Mouse (Mus musculus) myocyte (in vitro differentiated cells): ENCODE results near the gene Letm1. TPM values are rescaled to one million over a fixed set of nuclear protein-coding genes. Genes with fewer than 3 reads are reported as not detected.

Experiments
- H3K27me3 ChIP-seq: one replicate; pipeline ENCODE4 v1.6.1; 2011; ENCODE audit not compliant: control insufficient read depth, insufficient read depth, insufficient read length
- H3K36me3 ChIP-seq: one replicate; pipeline ENCODE4 v1.6.1; 2011; ENCODE audit not compliant: control insufficient read depth, insufficient read depth
- H3K4me2 ChIP-seq: one replicate; pipeline ENCODE4 v1.6.1; 2011; ENCODE audit warnings: low read depth, control low read depth
- H3K4me3 ChIP-seq: one replicate; pipeline ENCODE4 v1.5.1; 2011; ENCODE audit warnings: mild to moderate bottlenecking, control low read depth, moderate library complexity
- H3K79me2 ChIP-seq: one replicate; pipeline ENCODE4 v1.6.1; 2011; ENCODE audit not compliant: control insufficient read depth, insufficient read depth
- H3ac ChIP-seq: one replicate; pipeline ENCODE4 v1.6.1; 2011; ENCODE audit not compliant: control insufficient read depth, insufficient read length
- CEBPB ChIP-seq: IDR thresholded peaks from 2 replicates; pipeline ENCODE4 v1.6.1; 2011; ENCODE audit warnings: mild to moderate bottlenecking, moderate library complexity; ENCODE audit not compliant: poor library complexity, insufficient read depth, severe bottlenecking
- E2F4 ChIP-seq: IDR thresholded peaks from one replicate; pipeline ENCODE4 v1.6.1; 2011; ENCODE audit warnings: mild to moderate bottlenecking, control low read depth, moderate library complexity; ENCODE audit not compliant: insufficient read depth
- MAX ChIP-seq: IDR thresholded peaks from one replicate; pipeline ENCODE4 v1.6.1; 2011; ENCODE audit warnings: low read depth, mild to moderate bottlenecking, control low read depth
- MYOD1 ChIP-seq, 3 experiments: IDR thresholded peaks; one replicate each; pipeline ENCODE4 v1.6.1; 2011; ENCODE audit warnings: control low read depth in 2 of 3, low read depth in 2 of 3, mild to moderate bottlenecking in 2 of 3, moderate library complexity in 1 of 3; ENCODE audit not compliant: insufficient read length in 2 of 3, control insufficient read depth in 1 of 3
- MYOG ChIP-seq, 3 experiments: IDR thresholded peaks; one replicate each; pipeline ENCODE4 v1.6.1; 2011; ENCODE audit warnings: control low read depth in 2 of 3, low read depth in 2 of 3, mild to moderate bottlenecking in 2 of 3; ENCODE audit not compliant: insufficient read length in 2 of 3, control insufficient read depth in 1 of 3, insufficient read depth in 1 of 3
- POLR2A ChIP-seq: IDR thresholded peaks from one replicate; pipeline ENCODE4 v1.6.1; 2011; ENCODE audit warnings: low read depth, mild to moderate bottlenecking, control low read depth, moderate library complexity; ENCODE audit not compliant: insufficient read length
- POLR2AphosphoS2 ChIP-seq: IDR thresholded peaks from one replicate; pipeline ENCODE4 v1.6.1; 2011; ENCODE audit warnings: low read depth, control low read depth; ENCODE audit not compliant: insufficient read length
- REST ChIP-seq: IDR thresholded peaks from one replicate; pipeline ENCODE4 v1.6.1; 2011; ENCODE audit warnings: mild to moderate bottlenecking, control low read depth, moderate library complexity; ENCODE audit not compliant: insufficient read depth, insufficient read length
- SRF ChIP-seq: IDR thresholded peaks from one replicate; pipeline ENCODE4 v1.6.1; 2011; ENCODE audit warnings: low read depth; ENCODE audit not compliant: control insufficient read depth, insufficient read length
- TCF12 ChIP-seq: IDR thresholded peaks from one replicate; pipeline ENCODE4 v1.6.1; 2011; ENCODE audit warnings: mild to moderate bottlenecking, control low read depth; ENCODE audit not compliant: poor library complexity, insufficient read depth, severe bottlenecking
- TCF3 ChIP-seq: IDR thresholded peaks from one replicate; pipeline ENCODE4 v1.6.1; 2011; ENCODE audit warnings: low read depth, control low read depth; ENCODE audit not compliant: insufficient read length
- USF1 ChIP-seq: IDR thresholded peaks from one replicate; pipeline ENCODE4 v1.6.1; 2011; ENCODE audit warnings: low read depth, mild to moderate bottlenecking, control low read depth, moderate library complexity
- polyA plus RNA-seq: library from polyadenylated mRNA; unstranded; fragments of >200 nt; fragmentation: generic; extraction: Trizol; gene quantifications from one replicate; pipeline ENCODE4 v1.2.1, GENCODE M21; 2012; ENCODE audit warnings: missing spikeins

Gene Letm1
- polyA plus RNA-seq, 1 experiment, result 29.2 TPM

- H3ac ChIP-seq, result no peak overlapping the region
- peaks cover 68% of the 10 kb centered on the region for H3K27me3 ChIP-seq
- H3K4me2 ChIP-seq, result no peak overlapping the region
- no peaks in the 10 kb centered on the region for H3K79me2 ChIP-seq
- no peak overlapping the region for H3K4me3 ChIP-seq
- no peak for TF ChIP-seq USF1
- TF ChIP-seq POLR2A, result no peak
- TF ChIP-seq MYOD1 (IDR thresholded peaks at IDR 0.05; ENCODE audit: control insufficient read depth in 1 of 3, insufficient read length in 2 of 3, low read depth in 2 of 3), result no peak
- no peak for TF ChIP-seq MAX
- no peaks in the 10 kb centered on the region for H3K36me3 ChIP-seq
Measured at GRCm38 (mm10) chr5:33701832-33702231, 80.8 kb downstream of the Letm1 start.

DNA sequence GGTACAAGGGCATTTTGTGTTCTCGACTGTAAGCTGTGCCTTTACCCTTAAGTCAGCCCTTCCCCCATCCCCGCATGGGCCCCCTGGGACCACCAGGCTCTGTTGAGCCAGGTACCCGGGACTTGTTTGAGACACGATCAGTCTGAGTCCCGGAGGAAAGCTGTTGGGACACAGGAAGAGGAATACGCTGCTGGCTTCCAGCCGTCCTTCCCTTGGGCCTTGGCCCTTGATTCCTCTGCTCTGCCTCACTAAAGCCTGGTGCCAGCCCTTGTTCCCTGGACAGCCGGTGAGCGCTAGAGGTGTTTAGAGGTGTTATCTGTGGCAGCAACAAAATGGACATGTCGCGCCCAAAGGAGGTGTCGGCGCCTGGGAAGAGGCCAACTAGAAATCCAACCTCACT, 82.6 kb downstream of the Letm1 start:
- no peak for TF ChIP-seq TCF3
- no peak for TF ChIP-seq MYOG (IDR thresholded peaks at IDR 0.05; ENCODE audit: control insufficient read depth in 1 of 3, insufficient read depth in 1 of 3, insufficient read length in 2 of 3, low read depth in 2 of 3)
- TF ChIP-seq POLR2AphosphoS2, result no peak
- TF ChIP-seq CEBPB, result no peak
- TF ChIP-seq MAX, result no peak
- no peak for TF ChIP-seq TCF12
- no peak for TF ChIP-seq REST
- no peak for TF ChIP-seq POLR2A
- TF ChIP-seq E2F4, result no peak
- no peak for TF ChIP-seq USF1
- no peak for TF ChIP-seq SRF
- TF ChIP-seq MYOD1 (IDR thresholded peaks at IDR 0.05; ENCODE audit: control insufficient read depth in 1 of 3, insufficient read length in 2 of 3, low read depth in 2 of 3), result no peak
- H3K79me2 ChIP-seq, result no peaks in the 10 kb centered on the region
- no peaks in the 10 kb centered on the region for H3K36me3 ChIP-seq
- peaks cover 68% of the 10 kb centered on the region for H3K27me3 ChIP-seq
- H3K4me2 ChIP-seq, result no peak overlapping the region
- H3K4me3 ChIP-seq, result no peak overlapping the region
- H3ac ChIP-seq, result no peak overlapping the region

DNA sequence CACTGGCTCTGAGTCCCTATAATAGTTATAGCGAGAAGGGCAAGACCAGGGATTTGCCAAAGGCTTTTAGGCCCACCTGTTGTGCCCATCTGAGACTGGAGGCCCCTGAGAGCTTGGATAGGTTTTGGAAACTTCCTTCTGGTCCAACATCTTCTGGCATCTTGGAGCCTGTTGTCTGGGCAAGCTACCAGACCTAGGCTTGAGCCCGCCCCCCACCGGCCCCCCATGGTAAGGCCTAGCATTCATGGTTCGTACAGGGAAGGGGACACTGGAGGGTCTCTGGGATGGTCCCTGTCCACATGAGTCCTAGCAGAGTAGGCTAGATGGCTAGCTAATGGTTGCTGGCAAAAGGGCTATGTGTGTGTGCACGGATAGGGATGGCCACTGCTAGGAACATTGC, 83.9 kb downstream of the Letm1 start:
- H3K27me3 ChIP-seq, result peaks cover 63% of the 10 kb centered on the region
- no peaks in the 10 kb centered on the region for H3K79me2 ChIP-seq
- no peak overlapping the region for H3ac ChIP-seq
- no peak for TF ChIP-seq TCF3
- no peak for TF ChIP-seq POLR2A
- no peak for TF ChIP-seq MYOD1 (IDR thresholded peaks at IDR 0.05; ENCODE audit: control insufficient read depth in 1 of 3, insufficient read length in 2 of 3, low read depth in 2 of 3)
- no peak for TF ChIP-seq SRF
- TF ChIP-seq MYOG (IDR thresholded peaks at IDR 0.05; ENCODE audit: control insufficient read depth in 1 of 3, insufficient read depth in 1 of 3, insufficient read length in 2 of 3, low read depth in 2 of 3), result no peak
- no peak for TF ChIP-seq TCF12
- no peak for TF ChIP-seq CEBPB
- no peak for TF ChIP-seq REST
- TF ChIP-seq USF1, result no peak
- TF ChIP-seq MAX, result no peak
- TF ChIP-seq E2F4, result no peak
- no peak for TF ChIP-seq POLR2AphosphoS2
- no peak overlapping the region for H3K4me3 ChIP-seq
- no peaks in the 10 kb centered on the region for H3K36me3 ChIP-seq
- no peak overlapping the region for H3K4me2 ChIP-seq

- H3K4me2 ChIP-seq, result no peak overlapping the region
- H3K27me3 ChIP-seq, result peaks cover 63% of the 10 kb centered on the region
- no peaks in the 10 kb centered on the region for H3K79me2 ChIP-seq
- no peak overlapping the region for H3ac ChIP-seq
- no peak for TF ChIP-seq MYOG (IDR thresholded peaks at IDR 0.05; ENCODE audit: control insufficient read depth in 1 of 3, insufficient read depth in 1 of 3, insufficient read length in 2 of 3, low read depth in 2 of 3)
- TF ChIP-seq TCF12, result no peak
- TF ChIP-seq USF1, result no peak
- TF ChIP-seq MYOD1 (IDR thresholded peaks at IDR 0.05; ENCODE audit: control insufficient read depth in 1 of 3, insufficient read length in 2 of 3, low read depth in 2 of 3), result no peak
- TF ChIP-seq SRF, result no peak
- no peak for TF ChIP-seq REST
- TF ChIP-seq POLR2AphosphoS2, result no peak
- no peak for TF ChIP-seq CEBPB
- no peak for TF ChIP-seq MAX
- TF ChIP-seq E2F4, result no peak
- TF ChIP-seq POLR2A, result no peak
- no peak for TF ChIP-seq TCF3
- H3K36me3 ChIP-seq, result no peaks in the 10 kb centered on the region
- H3K4me3 ChIP-seq, result no peak overlapping the region
Measured at GRCm38 (mm10) chr5:33697947-33698512, 84.6 kb downstream of the Letm1 start.

- H3K79me2 ChIP-seq, result no peaks in the 10 kb centered on the region
- H3K36me3 ChIP-seq, result no peaks in the 10 kb centered on the region
- no peak overlapping the region for H3K4me2 ChIP-seq
- no peak overlapping the region for H3K4me3 ChIP-seq
- H3ac ChIP-seq, result no peak overlapping the region
- no peak for TF ChIP-seq POLR2AphosphoS2
- peaks cover 62% of the 10 kb centered on the region for H3K27me3 ChIP-seq
Measured at GRCm38 (mm10) chr5:33697534-33697933, 85.1 kb downstream of the Letm1 start.
